Mouse (Mus musculus): ENCODE data around the gene Plekhb1. TPM values are rescaled to one million over a fixed set of nuclear protein-coding genes. Genes with fewer than 3 reads are reported as not detected.

The Plekhb1 gene
- polyA plus RNA-seq, 1 experiment, result 2.2 TPM

GRCm38 (mm10) chr7:100685061-100686030 lies 23.1 kb upstream of the Plekhb1 start:
- no peak overlapping the region for H3K27ac ChIP-seq (ENCODE audit: insufficient read depth, low read length)
- peak; percentile 96 for TF ChIP-seq CTCF (IDR thresholded peaks at IDR 0.05; ENCODE audit: extremely low read depth, insufficient read depth, insufficient read length, insufficient replicate concordance)
- TF ChIP-seq POLR2A (IDR thresholded peaks at IDR 0.05; ENCODE audit: low read depth, low read length), result no peak
- H3K36me3 ChIP-seq (ENCODE audit: control insufficient read depth, insufficient read depth, low read length), result no peaks in the 10 kb centered on the region
- 46% methylated on average over 13 of the region's 13 CpGs for WGBS
- H3K4me1 ChIP-seq (ENCODE audit: control insufficient read depth, insufficient read depth, insufficient read length), result no peaks in the 10 kb centered on the region
- H3K4me3 ChIP-seq (ENCODE audit: extremely low read depth, insufficient read depth, insufficient read length), result no peak overlapping the region
- H3K27me3 ChIP-seq (ENCODE audit: control insufficient read depth, insufficient read depth, low read length), result no peaks in the 10 kb centered on the region
- peak in 1 of 2 experiments; percentile 71 for DNase-seq (ENCODE audit: low read depth in 1 of 2, low spot score in 2 of 2)

DNA sequence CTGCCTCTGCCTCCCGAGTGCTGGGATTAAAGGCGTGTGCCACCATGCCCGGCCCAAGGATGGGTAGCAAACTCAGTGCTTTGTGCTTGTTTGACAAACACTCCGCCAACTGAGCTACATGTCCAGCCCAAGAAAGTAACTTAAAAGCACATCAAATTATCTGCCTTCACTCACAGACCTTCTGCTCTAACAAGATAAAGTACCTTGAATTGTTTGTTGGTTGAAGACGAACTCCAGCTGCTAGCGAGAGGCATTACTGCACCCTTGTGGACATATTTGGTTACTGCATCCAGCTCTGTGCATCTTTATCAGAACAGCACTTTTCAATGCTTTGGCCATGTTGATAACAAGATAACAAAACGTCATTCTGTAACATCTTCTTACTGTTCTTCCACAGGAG lies 22.3 kb upstream of the Plekhb1 start:
- H3K4me3 ChIP-seq (ENCODE audit: extremely low read depth, insufficient read depth, insufficient read length), result no peak overlapping the region
- no peak overlapping the region for H3K27ac ChIP-seq (ENCODE audit: insufficient read depth, low read length)
- peak in 1 of 2 experiments; percentile 34 for DNase-seq (ENCODE audit: low read depth in 1 of 2, low spot score in 2 of 2)
- no peaks in the 10 kb centered on the region for H3K36me3 ChIP-seq (ENCODE audit: control insufficient read depth, insufficient read depth, low read length)
- no peaks in the 10 kb centered on the region for H3K4me1 ChIP-seq (ENCODE audit: control insufficient read depth, insufficient read depth, insufficient read length)
- TF ChIP-seq POLR2A (IDR thresholded peaks at IDR 0.05; ENCODE audit: low read depth, low read length) (no peak), CTCF (IDR thresholded peaks at IDR 0.05; ENCODE audit: extremely low read depth, insufficient read depth, insufficient read length, insufficient replicate concordance) (peak; percentile 32; the same call in 1 of the 2 replicates)
- no peaks in the 10 kb centered on the region for H3K27me3 ChIP-seq (ENCODE audit: control insufficient read depth, insufficient read depth, low read length)
- WGBS, result 45% methylated on average over 7 of the region's 7 CpGs

GRCm38 (mm10) chr7:100684081-100684480 lies 21.9 kb upstream of the Plekhb1 start:
- TF ChIP-seq CTCF (IDR thresholded peaks at IDR 0.05; ENCODE audit: extremely low read depth, insufficient read depth, insufficient read length, insufficient replicate concordance), result no peak
- no peak for TF ChIP-seq POLR2A (IDR thresholded peaks at IDR 0.05; ENCODE audit: low read depth, low read length)
- H3K27me3 ChIP-seq (ENCODE audit: control insufficient read depth, insufficient read depth, low read length), result no peaks in the 10 kb centered on the region
- no peak for DNase-seq (ENCODE audit: low read depth in 1 of 2, low spot score in 2 of 2)
- no peak overlapping the region for H3K4me3 ChIP-seq (ENCODE audit: extremely low read depth, insufficient read depth, insufficient read length)
- WGBS, result 75% methylated on average over 5 of the region's 5 CpGs
- H3K4me1 ChIP-seq (ENCODE audit: control insufficient read depth, insufficient read depth, insufficient read length), result no peaks in the 10 kb centered on the region
- no peaks in the 10 kb centered on the region for H3K36me3 ChIP-seq (ENCODE audit: control insufficient read depth, insufficient read depth, low read length)
- no peak overlapping the region for H3K27ac ChIP-seq (ENCODE audit: insufficient read depth, low read length)

- WGBS, result 97% methylated on average over 1 of the region's 1 CpGs
Measured at GRCm38 (mm10) chr7:100683241-100683640, 21.0 kb upstream of the Plekhb1 start.

DNA sequence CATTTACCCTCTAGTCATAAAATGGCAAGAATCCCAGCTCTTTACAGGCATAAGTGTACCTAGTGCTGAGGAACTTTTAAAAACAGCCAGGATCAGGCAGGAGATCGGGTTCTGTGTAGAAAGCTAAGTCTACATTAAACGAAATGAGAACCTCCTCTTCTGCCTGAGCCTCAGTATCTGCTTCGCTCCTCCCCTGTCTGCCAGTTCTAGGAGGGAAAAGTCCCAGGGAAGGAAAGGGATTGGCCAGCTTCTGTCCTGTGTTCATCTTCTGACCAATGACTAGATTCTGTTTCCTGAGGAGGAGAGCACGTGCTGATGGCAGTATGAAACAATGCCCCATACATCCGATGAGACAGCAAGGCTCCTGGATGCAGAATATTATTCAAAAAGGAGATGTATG lies 18.9 kb upstream of the Plekhb1 start:
- Histone ChIP-seq H3K36me3 (ENCODE audit: control insufficient read depth, insufficient read depth, low read length) (no peaks in the 10 kb centered on the region), H3K4me3 (ENCODE audit: extremely low read depth, insufficient read depth, insufficient read length) (no peak overlapping the region), H3K4me1 (ENCODE audit: control insufficient read depth, insufficient read depth, insufficient read length) (no peaks in the 10 kb centered on the region), H3K27ac (ENCODE audit: insufficient read depth, low read length) (no peak overlapping the region), H3K27me3 (ENCODE audit: control insufficient read depth, insufficient read depth, low read length) (no peaks in the 10 kb centered on the region)
- TF ChIP-seq POLR2A (IDR thresholded peaks at IDR 0.05; ENCODE audit: low read depth, low read length) (no peak), CTCF (IDR thresholded peaks at IDR 0.05; ENCODE audit: extremely low read depth, insufficient read depth, insufficient read length, insufficient replicate concordance) (no peak)
- WGBS, result 63% methylated on average over 5 of the region's 5 CpGs
- DNase-seq (ENCODE audit: low read depth in 1 of 2, low spot score in 2 of 2), result no peak

More at GRCm38 (mm10) chr7:100683241-100683640, 21.0 kb upstream of the Plekhb1 start:
- Histone ChIP-seq H3K27ac (ENCODE audit: insufficient read depth, low read length) (no peak overlapping the region), H3K36me3 (ENCODE audit: control insufficient read depth, insufficient read depth, low read length) (no peaks in the 10 kb centered on the region), H3K4me1 (ENCODE audit: control insufficient read depth, insufficient read depth, insufficient read length) (no peaks in the 10 kb centered on the region), H3K27me3 (ENCODE audit: control insufficient read depth, insufficient read depth, low read length) (no peaks in the 10 kb centered on the region), H3K4me3 (ENCODE audit: extremely low read depth, insufficient read depth, insufficient read length) (no peak overlapping the region)
- TF ChIP-seq POLR2A (IDR thresholded peaks at IDR 0.05; ENCODE audit: low read depth, low read length), result no peak
- no peak for TF ChIP-seq CTCF (IDR thresholded peaks at IDR 0.05; ENCODE audit: extremely low read depth, insufficient read depth, insufficient read length, insufficient replicate concordance)
- no peak for DNase-seq (ENCODE audit: low read depth in 1 of 2, low spot score in 2 of 2)

GRCm38 (mm10) chr7:100678948-100679880 lies 17.0 kb upstream of the Plekhb1 start:
- Histone ChIP-seq H3K27ac (ENCODE audit: insufficient read depth, low read length) (no peak overlapping the region), H3K27me3 (ENCODE audit: control insufficient read depth, insufficient read depth, low read length) (no peaks in the 10 kb centered on the region), H3K4me3 (ENCODE audit: extremely low read depth, insufficient read depth, insufficient read length) (no peak overlapping the region), H3K36me3 (ENCODE audit: control insufficient read depth, insufficient read depth, low read length) (no peaks in the 10 kb centered on the region), H3K4me1 (ENCODE audit: control insufficient read depth, insufficient read depth, insufficient read length) (no peaks in the 10 kb centered on the region)
- 75% methylated on average over 15 of the region's 15 CpGs for WGBS
- no peak for DNase-seq (ENCODE audit: low read depth in 1 of 2, low spot score in 2 of 2)
- TF ChIP-seq POLR2A (IDR thresholded peaks at IDR 0.05; ENCODE audit: low read depth, low read length), result no peak
- TF ChIP-seq CTCF (IDR thresholded peaks at IDR 0.05; ENCODE audit: extremely low read depth, insufficient read depth, insufficient read length, insufficient replicate concordance), result no peak

Measured in spleen, adult 2 months (tissue).